Mouse (Mus musculus): ENCODE results near the gene Tex29. TPM values are rescaled to one million over a fixed set of nuclear protein-coding genes. Genes with fewer than 3 reads are reported as not detected.
A peak's percentile ranks its signal among the peaks of the same experiment; 100 is the strongest.

Tex29 gene
- total RNA-seq (2021): not detected
- long read RNA-seq, experiment 1, partial matches to known transcripts: 0 of 1 reads
- long read RNA-seq, experiment 1, other reads (novel, unspliced or antisense): 1 of 1 reads
- long read RNA-seq, experiment 2: 0 reads

GRCm38 (mm10) chr8:11840174-11840573 lies at the start of gene Tex29:
TSS of gene Tex29 (plus strand) at chr8:11840474.
- no peak for DNase-seq

DNA sequence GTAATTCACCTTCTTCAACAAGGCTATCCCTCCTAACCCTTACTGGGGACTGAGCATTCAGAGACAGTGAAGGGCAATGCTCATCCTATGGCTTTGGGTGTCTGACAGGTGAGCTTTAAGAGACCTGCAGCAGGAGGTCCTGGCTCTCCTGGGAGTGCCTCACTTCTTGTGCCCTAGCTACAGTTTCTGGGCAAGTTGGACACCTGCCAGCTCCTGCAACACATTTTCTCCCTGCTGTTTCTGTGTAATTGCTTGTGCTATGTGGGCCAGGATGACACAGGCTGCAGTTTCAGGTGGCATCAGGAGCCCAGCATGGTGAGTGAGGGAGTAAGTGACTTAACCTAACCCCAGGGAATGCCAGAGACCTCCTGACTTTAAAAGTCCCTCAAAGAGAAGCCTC lies 45.3 kb upstream of the Tex29 start:
- DNase-seq: no peak

DNA sequence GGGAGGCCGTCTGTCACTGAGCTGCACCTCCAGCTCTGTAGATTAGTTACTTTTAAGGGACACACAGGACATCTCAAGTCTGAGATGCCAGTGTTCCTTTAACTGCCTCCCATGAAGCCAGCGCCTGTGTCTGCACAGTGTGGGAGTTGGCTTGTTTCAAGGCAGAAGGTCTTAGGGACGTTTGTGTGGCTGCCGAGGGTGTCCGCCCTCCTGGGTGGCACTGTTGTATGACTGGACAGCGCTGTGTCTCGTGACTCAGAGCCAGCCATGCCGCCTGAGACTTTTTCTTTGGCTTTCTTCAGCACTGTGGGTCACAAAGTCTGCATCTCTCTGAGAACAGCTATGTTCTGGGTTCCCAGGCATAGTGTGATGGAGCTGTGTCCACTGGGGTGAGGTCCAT lies 43.1 kb upstream of the Tex29 start:
- peak in 1 of 2 experiments; percentile 39 for DNase-seq

DNA sequence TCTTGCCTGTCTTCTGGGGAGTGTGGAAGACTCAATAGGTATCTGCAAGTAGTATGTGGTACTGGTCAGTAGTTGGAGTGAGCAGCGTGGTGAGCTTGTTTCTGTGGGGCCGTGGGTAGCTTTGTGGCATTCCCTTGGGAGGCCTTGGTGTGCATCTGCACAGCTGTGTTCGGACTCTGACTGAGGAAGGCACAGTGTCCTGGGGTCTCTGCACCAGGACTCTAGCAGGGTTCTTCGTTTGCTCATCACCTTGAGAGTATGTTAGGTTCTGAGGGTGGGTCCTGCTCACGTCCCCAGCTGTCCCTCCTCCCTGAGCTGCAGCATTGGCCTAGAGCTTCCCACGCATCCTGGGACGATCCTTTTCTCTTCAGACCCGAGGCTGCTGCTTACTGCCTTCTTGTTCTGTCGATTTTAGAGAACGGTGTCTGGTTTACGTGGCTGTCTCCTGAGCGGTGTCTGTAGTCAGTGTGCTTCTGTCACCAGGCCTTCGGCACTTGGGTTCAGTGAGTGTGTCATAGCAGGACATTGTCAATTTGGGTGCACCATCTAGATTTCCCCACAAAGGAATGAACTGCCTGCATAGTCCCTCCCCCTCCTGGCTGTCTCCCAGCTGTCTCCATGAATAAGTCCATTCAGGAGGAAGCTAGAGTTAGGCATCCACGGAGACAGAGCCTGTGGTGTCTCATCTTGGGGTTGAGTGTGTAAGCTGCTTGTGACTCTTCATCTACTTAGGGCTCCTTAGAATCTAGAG lies 42.4 kb upstream of the Tex29 start:
- no peak for DNase-seq

DNA sequence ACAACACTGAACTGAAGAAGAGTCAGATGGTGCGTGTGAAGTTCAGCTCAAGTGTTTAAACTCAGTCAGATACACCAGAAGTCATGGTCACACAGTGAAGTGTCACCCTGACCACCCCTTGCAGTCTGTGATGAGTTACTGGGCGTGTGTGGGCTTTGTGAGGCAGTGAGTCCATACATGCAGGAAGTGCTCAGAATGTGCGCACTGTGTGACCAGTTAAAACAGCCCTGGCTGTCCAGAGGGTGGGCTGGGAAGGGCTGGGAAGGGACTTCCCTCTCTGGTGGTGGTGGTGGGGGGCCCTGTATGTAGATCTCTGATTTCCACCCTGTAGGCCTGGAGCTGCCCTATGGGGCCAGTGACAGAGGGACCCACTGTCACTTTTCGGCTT lies 41.8 kb upstream of the Tex29 start:
- DNase-seq: no peak

- no peak for DNase-seq
Measured at GRCm38 (mm10) chr8:11799098-11799497, 41.2 kb upstream of the Tex29 start.

GRCm38 (mm10) chr8:11800481-11800880 lies 39.8 kb upstream of the Tex29 start:
- no peak for DNase-seq

- no peak for DNase-seq
Measured at GRCm38 (mm10) chr8:11801571-11801970, 38.7 kb upstream of the Tex29 start.

GRCm38 (mm10) chr8:11804914-11805313 lies 35.4 kb upstream of the Tex29 start:
- DNase-seq: no peak

GRCm38 (mm10) chr8:11806252-11806651 lies 34.0 kb upstream of the Tex29 start:
- no peak for DNase-seq

- DNase-seq: no peak
Measured at GRCm38 (mm10) chr8:11807361-11807760, 32.9 kb upstream of the Tex29 start.

DNA sequence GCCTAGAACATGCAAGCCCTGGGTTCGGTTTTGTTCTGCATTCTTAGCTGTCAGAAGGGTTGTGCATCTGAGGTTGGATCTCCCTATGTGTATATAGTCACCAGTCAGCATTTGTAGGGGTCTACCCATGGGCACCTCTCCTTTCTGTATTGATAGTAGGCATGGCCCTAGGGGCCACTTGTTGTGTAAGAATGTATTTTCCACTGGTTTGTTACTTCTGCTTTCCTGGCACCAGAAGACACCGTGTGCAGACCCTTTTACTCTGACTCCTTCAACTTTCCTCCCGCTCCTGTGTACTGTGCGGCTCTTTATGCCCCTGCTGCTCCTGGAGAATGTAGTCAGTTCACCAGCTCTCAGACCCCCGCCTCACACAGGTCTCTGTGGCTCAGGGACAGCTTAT lies 32.2 kb upstream of the Tex29 start:
- no peak for DNase-seq

GRCm38 (mm10) chr8:11810426-11810825 lies 29.8 kb upstream of the Tex29 start:
- no peak for DNase-seq

DNA sequence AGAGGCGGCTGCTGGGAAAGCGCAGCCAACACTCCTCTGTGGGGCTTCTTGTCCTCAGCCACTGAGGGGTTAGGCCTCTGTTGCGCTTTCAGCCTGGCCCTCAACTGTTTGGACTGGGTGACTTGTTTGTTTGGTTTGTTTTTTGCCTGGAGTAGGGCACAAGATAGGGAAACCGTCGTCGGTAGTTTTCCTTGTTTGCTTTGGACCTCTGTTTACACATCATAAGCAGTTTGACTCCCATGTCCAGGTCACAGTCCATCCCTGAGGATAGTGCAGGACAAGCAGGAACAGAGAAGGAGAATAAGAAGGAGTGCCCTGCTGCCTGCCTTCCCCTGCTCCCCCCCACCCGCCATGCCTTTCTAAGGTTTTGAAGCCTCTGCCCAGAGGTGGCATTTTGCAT lies 26.5 kb upstream of the Tex29 start:
- DNase-seq: no peak

GRCm38 (mm10) chr8:11815206-11815605 lies 25.1 kb upstream of the Tex29 start:
- DNase-seq: peak; percentile 27 to 30

- DNase-seq: no peak
Measured at GRCm38 (mm10) chr8:11820136-11820535, 20.1 kb upstream of the Tex29 start.

DNA sequence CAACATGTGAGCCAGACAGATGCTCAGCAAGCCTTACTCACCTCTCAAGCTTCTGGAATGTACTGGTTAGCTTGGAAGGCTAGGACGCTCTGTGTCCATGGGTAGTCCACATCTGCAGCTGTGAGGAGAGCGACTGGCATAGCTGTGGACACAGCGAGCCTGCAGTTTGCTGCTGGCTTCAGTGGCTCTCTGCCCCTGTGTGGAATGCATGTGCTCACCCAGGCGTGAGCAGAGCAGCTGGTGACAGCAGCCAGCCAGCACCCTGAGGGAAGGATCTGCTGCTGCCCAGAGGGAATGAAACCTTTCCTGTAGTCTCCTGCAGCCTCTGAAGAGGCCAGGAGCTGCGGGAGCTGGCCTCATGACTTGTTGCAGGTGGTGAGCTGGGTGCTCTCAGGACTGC lies 19.7 kb upstream of the Tex29 start:
- DNase-seq: peak; percentile 8 to 47

GRCm38 (mm10) chr8:11821451-11822206 lies 18.6 kb upstream of the Tex29 start:
- peak; percentile 53 to 84 for DNase-seq

GRCm38 (mm10) chr8:11822550-11823060 lies 17.7 kb upstream of the Tex29 start:
- peak in 1 of 2 experiments; percentile 15 for DNase-seq

DNA sequence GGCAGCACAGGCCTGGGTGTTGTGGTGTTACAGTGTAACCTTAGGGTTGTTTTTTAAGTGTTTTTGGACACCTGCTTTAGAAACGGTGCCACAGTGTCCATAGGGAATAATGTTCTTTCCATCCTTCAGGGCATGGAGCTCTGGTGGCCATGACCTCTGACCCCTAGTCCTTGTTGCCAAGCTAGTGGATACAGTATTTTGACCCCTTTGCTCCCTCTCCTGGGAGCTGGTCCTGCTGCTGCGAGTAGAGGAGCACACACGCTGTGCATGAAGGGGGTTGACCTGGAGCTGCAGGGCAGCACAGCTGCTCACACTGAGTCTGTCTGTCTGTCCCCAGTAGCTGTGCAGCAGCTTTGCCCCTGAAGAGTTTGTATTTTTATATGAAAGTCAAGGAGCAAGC lies 14.5 kb upstream of the Tex29 start:
- peak in 1 of 2 experiments; percentile 40 for DNase-seq

DNA sequence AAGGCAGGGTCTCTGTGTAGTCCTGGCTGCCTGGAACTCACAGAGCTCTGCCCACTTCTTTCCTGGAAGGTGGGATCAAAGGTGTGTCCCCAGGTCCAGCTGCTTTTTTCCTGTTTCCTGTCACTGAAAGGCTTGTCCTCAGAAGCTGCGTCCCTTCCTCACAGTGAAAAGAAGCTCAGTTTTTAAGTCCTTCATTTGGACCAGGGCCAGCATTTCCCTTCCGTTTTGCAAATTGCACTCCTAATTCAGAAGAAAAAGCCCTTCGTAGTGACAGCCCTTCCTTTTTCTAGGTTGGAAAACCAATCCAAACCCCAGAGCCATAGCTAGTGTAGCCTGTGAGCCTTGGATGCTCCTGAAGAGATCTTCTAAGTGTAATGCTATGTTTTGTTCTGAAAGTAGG lies 13.0 kb upstream of the Tex29 start:
- no peak for DNase-seq

DNA sequence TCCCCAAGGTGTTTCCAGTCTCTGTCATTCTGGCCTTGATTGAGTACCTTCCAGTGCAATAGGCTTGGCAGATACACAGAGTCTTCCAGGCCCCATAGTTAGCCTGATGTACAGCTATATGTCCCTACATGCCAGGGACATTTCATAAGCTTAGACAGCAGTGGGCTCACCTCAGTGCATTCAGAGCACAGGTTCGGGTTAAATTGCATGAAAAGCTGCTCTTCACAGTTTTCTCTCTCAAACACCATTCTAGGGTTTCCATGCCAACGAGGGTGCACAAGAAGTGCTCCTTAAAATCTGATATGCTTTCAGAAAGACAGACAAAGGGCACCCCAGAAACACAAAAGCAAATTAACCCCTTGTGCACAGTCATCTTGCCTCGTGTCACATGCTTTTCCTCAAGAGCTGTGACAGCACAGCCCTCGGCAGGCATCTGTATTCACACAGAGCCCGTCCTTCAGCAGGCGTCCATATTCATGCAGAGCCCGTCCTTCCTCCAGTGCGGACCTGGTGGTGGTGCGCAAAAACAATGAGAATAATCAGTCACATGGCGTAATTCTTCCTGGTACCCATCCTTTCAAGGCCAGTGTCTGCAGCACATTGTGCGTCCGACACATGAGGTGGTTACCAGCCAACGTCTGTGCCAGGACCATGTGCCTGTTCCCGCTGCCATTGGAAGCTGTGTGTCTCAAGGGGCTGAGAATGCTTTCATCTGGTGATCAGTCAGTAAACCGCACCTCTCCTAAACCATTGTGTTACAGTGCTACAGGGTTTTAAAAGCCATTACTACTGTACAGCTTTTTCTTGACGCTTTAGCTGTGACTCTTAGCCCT lies 9.8 kb upstream of the Tex29 start:
- DNase-seq: no peak
